Mouse (Mus musculus): ENCODE data around the gene Vwde.

- no peak for TF ChIP-seq CTCF (IDR thresholded peaks at IDR 0.05; ENCODE audit: extremely low read depth, insufficient read depth, low read length)
- no peak for TF ChIP-seq POLR2A (IDR thresholded peaks at IDR 0.05; ENCODE audit: extremely low read depth, insufficient read depth, low read length)
Measured at GRCm38 (mm10) chr6:13255341-13255740, 30.6 kb upstream of the Vwde start.

Data from cortical plate, adult 2 months (tissue).